Mouse (Mus musculus) gonadal fat pad, adult 2 months (tissue): ENCODE results near the gene Dnajc8. TPM values are rescaled to one million over a fixed set of nuclear protein-coding genes. Genes with fewer than 3 reads are reported as not detected.
"Not testable (repeated sequence)": the region's sequence is repeated elsewhere in the genome, so short reads cannot be mapped to it uniquely, and the experiment has no call there.

Experiments
- DNase-seq: peaks from one replicate; pipeline ENCODE4 v3.0.0-alpha.2; 2012; ENCODE audit warnings: low read depth
- polyA plus RNA-seq: library from polyadenylated mRNA; depleted of rRNA; stranded (reverse); fragments of >200 nt; gene quantifications from 2 replicates; pipeline ENCODE4 v1.2.3, GENCODE M21; 2012; rRNA removed

Gene Dnajc8
- polyA plus RNA-seq, 1 experiment = 30.5 TPM

GRCm38 (mm10) chr4:132567361-132567779 is 32.0 kb downstream of the Dnajc8 start:
- no peak for DNase-seq

- DNase-seq = no peak
These were observed 33.8 kb downstream of the Dnajc8 start for GRCm38 (mm10) chr4:132569115-132569514.

- DNase-seq = no peak
These were observed 35.8 kb downstream of the Dnajc8 start for GRCm38 (mm10) chr4:132571190-132571589.

- DNase-seq = no peak
These were observed 38.0 kb downstream of the Dnajc8 start for GRCm38 (mm10) chr4:132573327-132573726.

GRCm38 (mm10) chr4:132574809-132575347 is 39.5 kb downstream of the Dnajc8 start:
- no peak for DNase-seq

GRCm38 (mm10) chr4:132583781-132584180 is 48.4 kb downstream of the Dnajc8 start:
- no peak for DNase-seq

- no peak for DNase-seq
These were observed 49.6 kb downstream of the Dnajc8 start for GRCm38 (mm10) chr4:132584975-132585374.

GRCm38 (mm10) chr4:132586282-132586681 is 50.9 kb downstream of the Dnajc8 start:
- no peak for DNase-seq

- DNase-seq = no peak
These were observed 53.2 kb downstream of the Dnajc8 start for GRCm38 (mm10) chr4:132588512-132588911.

GRCm38 (mm10) chr4:132590642-132591041 is 55.3 kb downstream of the Dnajc8 start:
- no peak for DNase-seq

- DNase-seq = no peak
These were observed 57.6 kb downstream of the Dnajc8 start for GRCm38 (mm10) chr4:132592958-132593357.

- DNase-seq = no peak
These were observed 58.8 kb downstream of the Dnajc8 start for GRCm38 (mm10) chr4:132594191-132594590.

GRCm38 (mm10) chr4:132598861-132599260 is 63.5 kb downstream of the Dnajc8 start:
- no peak for DNase-seq

- DNase-seq = no peak
These were observed 64.4 kb downstream of the Dnajc8 start for GRCm38 (mm10) chr4:132599764-132600163.

GRCm38 (mm10) chr4:132600465-132600864 is 65.1 kb downstream of the Dnajc8 start:
- DNase-seq = no peak

- not testable (repeated sequence) for DNase-seq
These were observed 65.9 kb downstream of the Dnajc8 start for GRCm38 (mm10) chr4:132601242-132601641.

Other genes starting within 250 kb of the Dnajc8 start
- gene Rab42, start 232.2 kb upstream of the Dnajc8 start, polyA plus RNA-seq = 16.4 and 22.5 TPM in 2 replicates
- 18.9 and 25.9 TPM in 2 replicates for gene Trnau1ap, start 206.0 kb upstream of the Dnajc8 start, polyA plus RNA-seq
- gene Rcc1, start 181.9 kb upstream of the Dnajc8 start, polyA plus RNA-seq = 8.5 and 10.9 TPM in 2 replicates
- 6.2 and 12.9 TPM in 2 replicates for gene Phactr4, start 113.1 kb upstream of the Dnajc8 start, polyA plus RNA-seq
- gene Med18, start 71.6 kb upstream of the Dnajc8 start, polyA plus RNA-seq = 4.5 and 6.7 TPM in 2 replicates
- 25.6 and 26.3 TPM in 2 replicates for gene Sesn2, start 25.0 kb upstream of the Dnajc8 start, polyA plus RNA-seq
- gene Atpif1, start 1.9 kb upstream of the Dnajc8 start, polyA plus RNA-seq = 100 and 148 TPM in 2 replicates
- gene Ptafr, start 28.5 kb downstream of the Dnajc8 start, polyA plus RNA-seq = 9.8 and 12.7 TPM in 2 replicates
- gene Eya3, start 103.4 kb downstream of the Dnajc8 start, polyA plus RNA-seq = 19.5 and 20.4 TPM in 2 replicates
- gene Xkr8, start 197.0 kb downstream of the Dnajc8 start, polyA plus RNA-seq = 8.8 and 11.5 TPM in 2 replicates
- 18.4 and 20.3 TPM in 2 replicates for gene Smpdl3b, start 221.7 kb downstream of the Dnajc8 start, polyA plus RNA-seq
- 20.9 and 21.6 TPM in 2 replicates for gene Rpa2, start 232.8 kb downstream of the Dnajc8 start, polyA plus RNA-seq